18 mouse cellular contexts compared by ENCODE assay signal in genomic region chr6:38240618-38241017, GRCm38 (mm10). TPM values are rescaled to one million over a fixed set of nuclear protein-coding genes. Genes with fewer than 3 reads are reported as not detected.
DNase-seq lines count a peak whose midpoint lies in the region; ATAC-seq lines count a peak whose summit lies in the region.
"Had no signal": no experiment of that assay in that cellular context is flagged by ENCODE, and none has a peak within 500 bp of the region (broad histone marks: within the 10 kb centered on the region; RNA-seq: fewer than 3 reads in every experiment).

No protein-coding gene starts in this region.

- H3K4me1 ChIP-seq in hindbrain, embryonic 13.5 days (replicated peaks): peaks cover 45% of the 10 kb centered on the region
- no peaks in the 10 kb centered on the region for H3K4me1 ChIP-seq in hindbrain, embryonic 11.5 days (replicated peaks; ENCODE audit: control insufficient read depth, insufficient read depth, low read length)
- H3K4me1 ChIP-seq: liver, embryonic 13.5 days had no signal

- no peak overlapping the region for H3K4me3 ChIP-seq in hindbrain, embryonic 13.5 days
- H3K4me3 ChIP-seq in hindbrain, embryonic 11.5 days (ENCODE audit: low read depth, low read length): no peak overlapping the region
- H3K4me3 ChIP-seq: limb, embryonic 10.5 days; liver, embryonic 13.5 days; midbrain, embryonic 12.5 days; neural tube, embryonic 13.5 days had no signal

- H3K27me3 ChIP-seq in hindbrain, embryonic 13.5 days: no peaks in the 10 kb centered on the region
- H3K27me3 ChIP-seq in hindbrain, embryonic 11.5 days (ENCODE audit: control insufficient read depth, insufficient read depth, low read length): no peaks in the 10 kb centered on the region
- H3K27me3 ChIP-seq: liver, embryonic 13.5 days; midbrain, embryonic 12.5 days; neural tube, embryonic 13.5 days had no signal

- H3K4me2 ChIP-seq in hindbrain, embryonic 13.5 days: no peak overlapping the region
- H3K4me2 ChIP-seq in hindbrain, embryonic 11.5 days (replicated peaks; ENCODE audit: low read depth, low read length): no peak overlapping the region
- H3K4me2 ChIP-seq: liver, embryonic 13.5 days; midbrain, embryonic 12.5 days; neural tube, embryonic 13.5 days had no signal

- H3K36me3 ChIP-seq in hindbrain, embryonic 13.5 days: no peaks in the 10 kb centered on the region
- no peaks in the 10 kb centered on the region for H3K36me3 ChIP-seq in hindbrain, embryonic 11.5 days (ENCODE audit: control insufficient read depth, insufficient read depth, low read length)
- H3K36me3 ChIP-seq: liver, embryonic 13.5 days; midbrain, embryonic 12.5 days; neural tube, embryonic 13.5 days had no signal

- peak; percentile 33; the same call in 1 of the 2 replicates for ATAC-seq in hindbrain, embryonic 13.5 days (ENCODE audit: low FRiP score)
- no peak for ATAC-seq in hindbrain, embryonic 11.5 days (ENCODE audit: low FRiP score)
- ATAC-seq in megakaryocyte, adult 5-6 weeks (ENCODE audit: poor library complexity, severe bottlenecking): no peak
- ATAC-seq: inflammation-experienced regulatory T-cells, adult 6 months had no signal

- no peaks in the 10 kb centered on the region for H3K9me3 ChIP-seq in hindbrain, embryonic 13.5 days
- H3K9me3 ChIP-seq in hindbrain, embryonic 11.5 days (ENCODE audit: control insufficient read depth, low read length): no peaks in the 10 kb centered on the region
- H3K9me3 ChIP-seq: limb, embryonic 10.5 days; liver, embryonic 13.5 days; midbrain, embryonic 12.5 days had no signal

- no peak for DNase-seq in hindbrain, embryonic 11.5 days (ENCODE audit: low spot score)
- DNase-seq in right cerebral cortex, adult 18-20 months: peak; percentile 85
- no peak for DNase-seq in right cerebral cortex, postnatal 14 days
- peak; percentile 83 for DNase-seq in layer of hippocampus, adult 9-11 months
- DNase-seq in right cerebral cortex, postnatal 36 days (ENCODE audit: low spot score in 2 of 2): peak; percentile 55 to 77
- DNase-seq in gastrocnemius, postnatal 4 days (ENCODE audit: low spot score in 2 of 2): no peak
- DNase-seq: adrenal gland, postnatal 36 days; cerebellum, adult 11 months; heart, adult 18-20 months; liver, embryonic 13.5 days; lung, postnatal 10 days; thymus, adult 18-20 months had no signal

- WGBS in hindbrain, embryonic 13.5 days: 85% methylated on average over 5 of the region's 5 CpGs
- 92% methylated on average over 5 of the region's 5 CpGs for WGBS in hindbrain, embryonic 11.5 days

- H3K9ac ChIP-seq in hindbrain, embryonic 13.5 days: no peak overlapping the region
- H3K9ac ChIP-seq in hindbrain, embryonic 11.5 days (ENCODE audit: low read depth, low read length): no peak overlapping the region
- H3K9ac ChIP-seq: liver, embryonic 13.5 days; midbrain, embryonic 12.5 days; neural tube, embryonic 13.5 days had no signal

- H3K27ac ChIP-seq in hindbrain, embryonic 13.5 days: no peak overlapping the region
- H3K27ac ChIP-seq in hindbrain, embryonic 11.5 days (ENCODE audit: low read depth, low read length): no peak overlapping the region
- H3K27ac ChIP-seq: limb, embryonic 10.5 days; liver, embryonic 13.5 days; midbrain, embryonic 12.5 days; neural tube, embryonic 13.5 days had no signal

RNA-seq across cellular contexts. Expression of gene D630045J12Rik, which starts 13.2 kb away (rescaled TPM):
- polyA plus RNA-seq in hindbrain, embryonic 13.5 days (2015; fragmentation: Nextera tagmentation; extraction: Ambion mirVana): 13.4 and 14.0 TPM in 2 replicates
- polyA plus RNA-seq in hindbrain, embryonic 11.5 days (2014; fragmentation: Nextera tagmentation; extraction: Ambion mirVana): 12.3 and 13.2 TPM in 2 replicates
- 1 to 10 TPM; 4.0 to 4.6 TPM for total RNA-seq in gastrocnemius, postnatal 4 days (2021)
- total RNA-seq in megakaryocyte, adult 5-6 weeks (2015): 0.21 and 0.42 TPM in 2 replicates
- 0.04 and 0.08 TPM in 2 replicates for total RNA-seq in megakaryocyte, adult 5-6 weeks (2017)

RNA-seq across cellular contexts. Expression of gene Zc3hav1l, which starts 58.4 kb away (rescaled TPM):
- polyA plus RNA-seq in hindbrain, embryonic 13.5 days (2015; fragmentation: Nextera tagmentation; extraction: Ambion mirVana): 9.1 and 9.9 TPM in 2 replicates
- polyA plus RNA-seq in hindbrain, embryonic 11.5 days (2014; fragmentation: Nextera tagmentation; extraction: Ambion mirVana): 13.9 and 14.9 TPM in 2 replicates
- total RNA-seq in gastrocnemius, postnatal 4 days (2021): 10 to 100 TPM; 11.0 to 11.9 TPM
- 2.5 and 2.6 TPM in 2 replicates for total RNA-seq in megakaryocyte, adult 5-6 weeks (2015)
- total RNA-seq in megakaryocyte, adult 5-6 weeks (2017): 1.1 and 1.8 TPM in 2 replicates

Comparison
In these comparisons a context has a peak if more than half of its experiments do, and no peak if none do; other contexts are left out.
1. DNase-seq: peak in right cerebral cortex, adult 18-20 months (single experiment), layer of hippocampus, adult 9-11 months (single experiment) and right cerebral cortex, postnatal 36 days (2 of 2); none in hindbrain, embryonic 11.5 days (single experiment), right cerebral cortex, postnatal 14 days (single experiment) and gastrocnemius, postnatal 4 days (0 of 2).